Mouse (Mus musculus) heart, embryonic 14.5 days (tissue): ENCODE data around the gene Zfp64. TPM values are rescaled to one million over a fixed set of nuclear protein-coding genes. Genes with fewer than 3 reads are reported as not detected.

Experiments
- ATAC-seq: fragments of 200-750 bp; cut with Nextera tagmentation; 2 replicates; pipeline ENCODE4 v1.8.0; 2017; ENCODE audit warnings: low read depth, moderate TSS enrichment; ENCODE audit not compliant: insufficient number of reproducible peaks, insufficient read depth, low FRiP score
- H3K27ac ChIP-seq, 2 experiments: fragments of 200-500 bp in 1 of 2; fragments of 300-500 bp in 1 of 2; sonication (generic) in 1 of 2; replicated peaks in 1 of 2; 2 replicates each; pipeline ENCODE4 v1.5.1; 2012 to 2014; ENCODE audit warnings: low read depth in 2 of 2, low read length in 2 of 2, control low read depth in 1 of 2, mild to moderate bottlenecking in 1 of 2, mixed read lengths in 1 of 2; ENCODE audit not compliant: control insufficient read depth in 1 of 2, insufficient read depth in 1 of 2
- H3K27me3 ChIP-seq: fragments of 300-500 bp; sonication (generic); 2 replicates; pipeline ENCODE4 v1.6.1; 2014; ENCODE audit warnings: mild to moderate bottlenecking, low read length, control low read depth; ENCODE audit not compliant: control insufficient read depth, insufficient read depth
- H3K36me3 ChIP-seq: fragments of 300-500 bp; sonication (generic); 2 replicates; pipeline ENCODE4 v1.6.1; 2014; ENCODE audit warnings: mild to moderate bottlenecking, control low read depth, low read length, mixed read lengths; ENCODE audit not compliant: control insufficient read depth, insufficient read depth
- H3K4me1 ChIP-seq, 2 experiments: fragments of 200-500 bp in 1 of 2; fragments of 300-500 bp in 1 of 2; sonication (generic) in 1 of 2; 2 replicates each; pipeline ENCODE4 v1.6.1; 2012 to 2014; ENCODE audit warnings: low read length in 2 of 2, control low read depth in 1 of 2, mixed read lengths in 1 of 2; ENCODE audit not compliant: control insufficient read depth in 2 of 2, insufficient read depth in 2 of 2
- H3K4me2 ChIP-seq: fragments of 300-500 bp; sonication (generic); 2 replicates; pipeline ENCODE4 v1.6.1; 2014; ENCODE audit warnings: mild to moderate bottlenecking, low read length
- H3K4me3 ChIP-seq, 2 experiments: fragments of 200-500 bp in 1 of 2; fragments of 300-500 bp in 1 of 2; sonication (generic) in 1 of 2; 2 replicates each; pipeline ENCODE4 v1.5.1; 2012 to 2014; ENCODE audit warnings: low read length in 2 of 2, mild to moderate bottlenecking in 2 of 2, control low read depth in 1 of 2, low read depth in 1 of 2, moderate library complexity in 1 of 2; ENCODE audit not compliant: control insufficient read depth in 1 of 2, insufficient read depth in 1 of 2
- H3K9ac ChIP-seq: fragments of 300-500 bp; sonication (generic); 2 replicates; pipeline ENCODE4 v1.6.1; 2014; ENCODE audit warnings: mild to moderate bottlenecking, low read length
- H3K9me3 ChIP-seq: fragments of 300-500 bp; sonication (generic); 2 replicates; pipeline ENCODE4 v1.6.1; 2016; ENCODE audit warnings: low read length, control low read depth; ENCODE audit not compliant: control insufficient read depth
- WGBS: fragments of 180-500 bp; shearing (Covaris S2); extraction: QIAGEN DNeasy Blood & Tissue Kit; methylation state at CpG from one replicate; pipeline ENCODE4 v1.1.7; 2014; 5-methylcytosine and 5-hydroxymethylcytosine counted together
- polyA plus RNA-seq: library from polyadenylated mRNA; unstranded; fragments of >200 nt; fragmentation: Nextera tagmentation; extraction: Ambion mirVana; gene quantifications from 2 replicates; pipeline ENCODE4 v1.2.1, GENCODE M21; 2014

Gene Zfp64
- polyA plus RNA-seq, 1 experiment from 2014 or later = 15.3 TPM

- no peak overlapping the region for H3K4me3 ChIP-seq
- no peak overlapping the region for H3K4me2 ChIP-seq
- H3K27me3 ChIP-seq = no peaks in the 10 kb centered on the region
- no peak for ATAC-seq
- no peak overlapping the region for H3K27ac ChIP-seq
- 69% methylated on average over 8 of the region's 8 CpGs for WGBS
- H3K9me3 ChIP-seq = no peaks in the 10 kb centered on the region
- H3K4me1 ChIP-seq = no peaks in the 10 kb centered on the region
- H3K36me3 ChIP-seq = no peaks in the 10 kb centered on the region
- H3K9ac ChIP-seq = no peak overlapping the region
These were observed 70.7 kb downstream of the Zfp64 start for GRCm38 (mm10) chr2:168884641-168885040.

- H3K9ac ChIP-seq = no peak overlapping the region
- H3K36me3 ChIP-seq = no peaks in the 10 kb centered on the region
- H3K4me2 ChIP-seq = no peak overlapping the region
- no peaks in the 10 kb centered on the region for H3K9me3 ChIP-seq
- no peaks in the 10 kb centered on the region for H3K27me3 ChIP-seq
- WGBS = 79% methylated on average over 1 of the region's 1 CpGs
- no peaks in the 10 kb centered on the region for H3K4me1 ChIP-seq
- no peak overlapping the region for H3K27ac ChIP-seq
- H3K4me3 ChIP-seq = no peak overlapping the region
- ATAC-seq = no peak
These were observed 72.4 kb downstream of the Zfp64 start for GRCm38 (mm10) chr2:168882997-168883396.

GRCm38 (mm10) chr2:168881927-168882326 lies 73.5 kb downstream of the Zfp64 start:
- Histone ChIP-seq H3K4me2 (no peak overlapping the region), H3K36me3 (no peaks in the 10 kb centered on the region), H3K27ac (no peak overlapping the region), H3K4me3 (no peak overlapping the region), H3K9me3 (no peaks in the 10 kb centered on the region), H3K27me3 (no peaks in the 10 kb centered on the region), H3K9ac (no peak overlapping the region), H3K4me1 (no peaks in the 10 kb centered on the region)
- no peak for ATAC-seq
- WGBS = 37% methylated on average over 5 of the region's 5 CpGs

- Histone ChIP-seq H3K27ac (no peak overlapping the region), H3K4me2 (no peak overlapping the region), H3K9me3 (no peaks in the 10 kb centered on the region), H3K27me3 (no peaks in the 10 kb centered on the region; the same call in 1 of the 2 replicates), H3K9ac (no peak overlapping the region), H3K4me3 (no peak overlapping the region), H3K4me1 (no peaks in the 10 kb centered on the region), H3K36me3 (no peaks in the 10 kb centered on the region)
- no peak for ATAC-seq
- 76% methylated on average over 10 of the region's 10 CpGs for WGBS
These were observed 75.8 kb downstream of the Zfp64 start for GRCm38 (mm10) chr2:168879573-168879972.

- Histone ChIP-seq H3K36me3 (no peaks in the 10 kb centered on the region), H3K4me1 (no peaks in the 10 kb centered on the region), H3K4me3 (no peak overlapping the region), H3K27ac (no peak overlapping the region), H3K4me2 (no peak overlapping the region), H3K9ac (no peak overlapping the region), H3K27me3 (no peaks in the 10 kb centered on the region; the same call in 1 of the 2 replicates), H3K9me3 (no peaks in the 10 kb centered on the region)
- ATAC-seq = no peak
- 85% methylated on average over 8 of the region's 8 CpGs for WGBS
These were observed 76.7 kb downstream of the Zfp64 start for GRCm38 (mm10) chr2:168878708-168879107.

- no peak overlapping the region for H3K27ac ChIP-seq
- H3K9ac ChIP-seq = no peak overlapping the region
- ATAC-seq = no peak
- WGBS = 78% methylated on average over 4 of the region's 4 CpGs
- H3K4me3 ChIP-seq = no peak overlapping the region
- no peaks in the 10 kb centered on the region for H3K4me1 ChIP-seq
- no peaks in the 10 kb centered on the region for H3K36me3 ChIP-seq
- H3K9me3 ChIP-seq = no peaks in the 10 kb centered on the region
- H3K4me2 ChIP-seq = no peak overlapping the region
- no peaks in the 10 kb centered on the region; the same call in 1 of the 2 replicates for H3K27me3 ChIP-seq
These were observed 77.2 kb downstream of the Zfp64 start for GRCm38 (mm10) chr2:168878158-168878557.

GRCm38 (mm10) chr2:168876631-168877030 lies 78.8 kb downstream of the Zfp64 start:
- Histone ChIP-seq H3K9me3 (no peaks in the 10 kb centered on the region), H3K27ac (no peak overlapping the region), H3K4me3 (no peak overlapping the region), H3K9ac (no peak overlapping the region), H3K4me1 (no peaks in the 10 kb centered on the region), H3K4me2 (no peak overlapping the region), H3K36me3 (no peaks in the 10 kb centered on the region), H3K27me3 (no peaks in the 10 kb centered on the region; the same call in 1 of the 2 replicates)
- no peak for ATAC-seq
- WGBS = 87% methylated on average over 10 of the region's 10 CpGs

- Histone ChIP-seq H3K36me3 (no peaks in the 10 kb centered on the region), H3K4me3 (no peak overlapping the region), H3K27ac (no peak overlapping the region), H3K4me2 (no peak overlapping the region), H3K9ac (no peak overlapping the region), H3K9me3 (no peaks in the 10 kb centered on the region), H3K27me3 (no peaks in the 10 kb centered on the region; the same call in 1 of the 2 replicates), H3K4me1 (no peaks in the 10 kb centered on the region)
- 89% methylated on average over 6 of the region's 6 CpGs for WGBS
- no peak for ATAC-seq
These were observed 80.9 kb downstream of the Zfp64 start for GRCm38 (mm10) chr2:168874498-168874897.
